Mouse (Mus musculus): ENCODE results near the gene Atxn7l2. TPM values are rescaled to one million over a fixed set of nuclear protein-coding genes. Genes with fewer than 3 reads are reported as not detected.
A peak's percentile ranks its signal among the peaks of the same experiment; 100 is the strongest.
"Not testable (repeated sequence)": the region's sequence is repeated elsewhere in the genome, so short reads cannot be mapped to it uniquely, and the experiment has no call there.

Atxn7l2 gene
- polyA plus RNA-seq (2016; fragmentation: Nextera tagmentation; extraction: Ambion mirVana), result 23.3 and 25.7 TPM in 2 replicates

- Histone ChIP-seq H3K27ac (peak within 1 kb of the TSS; percentile 99), H3K27me3 (ENCODE audit: low read depth, poor library complexity, severe bottlenecking) (no peaks in the 10 kb centered on the region), H3K9me3 (replicated peaks) (no peaks in the 10 kb centered on the region), H3K36me3 (peaks cover 31% of the 10 kb centered on the region), H3K4me1 (peaks cover 31% of the 10 kb centered on the region), H3K4me3 (peak within 1 kb of the TSS; percentile 68)
- no peak for DNase-seq (ENCODE audit: low spot score)
- WGBS, result under 1% methylated on average over 14 of the region's 14 CpGs
Measured at GRCm38 (mm10) chr3:108210771-108211139, at the start of gene Atxn7l2. TSS of gene Atxn7l2 (minus strand) at chr3:108210934.

- no peak overlapping the region for H3K4me3 ChIP-seq
- H3K9me3 ChIP-seq (replicated peaks), result no peaks in the 10 kb centered on the region
- H3K36me3 ChIP-seq, result peaks cover 31% of the 10 kb centered on the region
- peaks cover 10% of the 10 kb centered on the region; the same call in 1 of the 2 replicates for H3K4me1 ChIP-seq
- no peak for DNase-seq (ENCODE audit: low spot score)
- H3K27me3 ChIP-seq (ENCODE audit: low read depth, poor library complexity, severe bottlenecking), result no peaks in the 10 kb centered on the region
- 88% methylated on average over 3 of the region's 3 CpGs for WGBS
- no peak overlapping the region for H3K27ac ChIP-seq
Measured at GRCm38 (mm10) chr3:108259319-108259718, 48.6 kb upstream of the Atxn7l2 start.

- H3K4me3 ChIP-seq, result peak overlapping the region; percentile 96
- H3K27ac ChIP-seq, result peak overlapping the region; percentile 83; the same call in 1 of the 2 replicates
- WGBS, result 80% methylated on average over 3 of the region's 3 CpGs
- DNase-seq (ENCODE audit: low spot score), result no peak
- no peaks in the 10 kb centered on the region for H3K27me3 ChIP-seq (ENCODE audit: low read depth, poor library complexity, severe bottlenecking)
- peaks cover 23% of the 10 kb centered on the region for H3K36me3 ChIP-seq
- peaks cover 10% of the 10 kb centered on the region; the same call in 1 of the 2 replicates for H3K4me1 ChIP-seq
- H3K9me3 ChIP-seq (replicated peaks), result no peaks in the 10 kb centered on the region
Measured at GRCm38 (mm10) chr3:108257831-108258500, 47.2 kb upstream of the Atxn7l2 start.

GRCm38 (mm10) chr3:108256719-108257637 is 46.2 kb upstream of the Atxn7l2 start, which contains the start of gene Psma5:
TSS of gene Psma5 (plus strand) at chr3:108256926.
- Histone ChIP-seq H3K4me3 (peak within 1 kb of the TSS; percentile 96), H3K27ac (peak within 1 kb of the TSS; percentile 83), H3K36me3 (peaks cover 14% of the 10 kb centered on the region), H3K4me1 (peaks cover 10% of the 10 kb centered on the region; the same call in 1 of the 2 replicates), H3K9me3 (replicated peaks) (no peaks in the 10 kb centered on the region), H3K27me3 (ENCODE audit: low read depth, poor library complexity, severe bottlenecking) (no peaks in the 10 kb centered on the region)
- WGBS, result under 1% methylated on average over 79 of the region's 79 CpGs
- peak; percentile 96 for DNase-seq (ENCODE audit: low spot score)

- 91% methylated on average over 2 of the region's 2 CpGs for WGBS
- H3K27ac ChIP-seq, result no peak overlapping the region
- H3K4me3 ChIP-seq, result no peak overlapping the region
- DNase-seq (ENCODE audit: low spot score), result no peak
- no peaks in the 10 kb centered on the region for H3K27me3 ChIP-seq (ENCODE audit: low read depth, poor library complexity, severe bottlenecking)
- no peaks in the 10 kb centered on the region for H3K9me3 ChIP-seq (replicated peaks)
- no peaks in the 10 kb centered on the region for H3K4me1 ChIP-seq
- no peaks in the 10 kb centered on the region for H3K36me3 ChIP-seq
Measured at GRCm38 (mm10) chr3:108246857-108247256, 36.1 kb upstream of the Atxn7l2 start.

GRCm38 (mm10) chr3:108241243-108241839 is 30.6 kb upstream of the Atxn7l2 start:
- 95% methylated on average over 3 of the region's 3 CpGs for WGBS
- H3K9me3 ChIP-seq (replicated peaks), result no peaks in the 10 kb centered on the region
- H3K27me3 ChIP-seq (ENCODE audit: low read depth, poor library complexity, severe bottlenecking), result no peaks in the 10 kb centered on the region
- H3K27ac ChIP-seq, result no peak overlapping the region
- no peak for DNase-seq (ENCODE audit: low spot score)
- no peaks in the 10 kb centered on the region for H3K4me1 ChIP-seq
- no peaks in the 10 kb centered on the region for H3K36me3 ChIP-seq
- H3K4me3 ChIP-seq, result no peak overlapping the region

GRCm38 (mm10) chr3:108237474-108238102 is 26.9 kb upstream of the Atxn7l2 start:
- not testable (repeated sequence) for H3K36me3 ChIP-seq; H3K9me3 ChIP-seq (replicated peaks); H3K4me1 ChIP-seq; H3K27ac ChIP-seq; DNase-seq (ENCODE audit: low spot score); H3K4me3 ChIP-seq; H3K27me3 ChIP-seq (ENCODE audit: low read depth, poor library complexity, severe bottlenecking)
- WGBS, result 85% methylated on average over 4 of the region's 4 CpGs

GRCm38 (mm10) chr3:108231646-108232045 is 20.9 kb upstream of the Atxn7l2 start:
- Histone ChIP-seq H3K36me3 (no peaks in the 10 kb centered on the region), H3K9me3 (replicated peaks) (no peaks in the 10 kb centered on the region), H3K4me3 (no peak overlapping the region), H3K27me3 (ENCODE audit: low read depth, poor library complexity, severe bottlenecking) (peaks cover 26% of the 10 kb centered on the region), H3K4me1 (peaks cover 2% of the 10 kb centered on the region), H3K27ac (no peak overlapping the region)
- 84% methylated on average over 4 of the region's 4 CpGs for WGBS
- DNase-seq (ENCODE audit: low spot score), result no peak

- no peaks in the 10 kb centered on the region for H3K9me3 ChIP-seq (replicated peaks)
- H3K27me3 ChIP-seq (ENCODE audit: low read depth, poor library complexity, severe bottlenecking), result peaks cover 68% of the 10 kb centered on the region
- no peak overlapping the region for H3K27ac ChIP-seq
- no peaks in the 10 kb centered on the region for H3K36me3 ChIP-seq
- WGBS, result 73% methylated on average over 2 of the region's 2 CpGs
- peaks cover 13% of the 10 kb centered on the region for H3K4me1 ChIP-seq
- no peak for DNase-seq (ENCODE audit: low spot score)
- no peak overlapping the region for H3K4me3 ChIP-seq
Measured at GRCm38 (mm10) chr3:108227521-108227920, 16.8 kb upstream of the Atxn7l2 start.

- Histone ChIP-seq H3K4me3 (peak within 1 kb of the TSS; percentile 55), H3K4me1 (peaks cover 13% of the 10 kb centered on the region), H3K9me3 (replicated peaks) (no peaks in the 10 kb centered on the region), H3K27me3 (ENCODE audit: low read depth, poor library complexity, severe bottlenecking) (peaks cover 75% of the 10 kb centered on the region), H3K36me3 (no peaks in the 10 kb centered on the region), H3K27ac (peak within 1 kb of the TSS; percentile 70)
- no peak for DNase-seq (ENCODE audit: low spot score)
- WGBS, result 6% methylated on average over 44 of the region's 44 CpGs
Measured at GRCm38 (mm10) chr3:108226558-108227350, 16.0 kb upstream of the Atxn7l2 start, which contains the start of gene Sypl2. TSS of gene Sypl2 (minus strand) at chr3:108226648.

- H3K27ac ChIP-seq, result peak overlapping the region; percentile 70
- H3K27me3 ChIP-seq (ENCODE audit: low read depth, poor library complexity, severe bottlenecking), result peaks cover 83% of the 10 kb centered on the region
- 3% methylated on average over 61 of the region's 67 CpGs for WGBS
- peak; percentile 71 for DNase-seq (ENCODE audit: low spot score)
- no peaks in the 10 kb centered on the region for H3K36me3 ChIP-seq
- H3K4me3 ChIP-seq, result peak overlapping the region; percentile 55
- H3K4me1 ChIP-seq, result peaks cover 13% of the 10 kb centered on the region
- H3K9me3 ChIP-seq (replicated peaks), result no peaks in the 10 kb centered on the region
Measured at GRCm38 (mm10) chr3:108225711-108226557, 15.2 kb upstream of the Atxn7l2 start.
